Mouse (Mus musculus) urinary bladder, postnatal 14 days (tissue): ENCODE results near the gene Kank1.

Experiments
- DNase-seq: peaks from one replicate; pipeline ENCODE4 v3.0.0; 2021; ENCODE audit warnings: low spot score

The Kank1 gene

GRCm38 (mm10) chr19:25251610-25252140 lies 14.9 kb downstream of the Kank1 start:
- DNase-seq: no peak

DNA sequence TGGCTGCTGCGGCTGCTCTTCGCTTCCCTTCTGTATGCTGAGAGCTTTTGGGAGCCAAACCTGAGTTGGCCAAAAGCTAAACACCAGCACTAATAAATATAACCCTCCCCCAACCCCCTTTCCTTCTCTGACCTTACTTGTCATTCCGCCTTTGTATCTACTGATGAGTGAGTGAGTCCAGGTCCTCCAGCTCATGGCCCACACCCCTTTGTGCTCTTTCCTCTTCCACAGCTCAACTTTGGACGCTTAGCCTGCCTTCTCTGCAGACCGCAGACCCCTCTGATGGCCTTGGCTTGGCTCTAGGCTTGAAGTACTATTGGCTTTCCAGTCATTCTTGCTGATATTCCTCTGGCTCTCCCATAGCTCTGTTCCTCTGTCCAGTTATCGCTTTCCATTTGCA lies 16.4 kb downstream of the Kank1 start:
- DNase-seq: no peak

GRCm38 (mm10) chr19:25253628-25254027 lies 16.9 kb downstream of the Kank1 start:
- DNase-seq: no peak

DNA sequence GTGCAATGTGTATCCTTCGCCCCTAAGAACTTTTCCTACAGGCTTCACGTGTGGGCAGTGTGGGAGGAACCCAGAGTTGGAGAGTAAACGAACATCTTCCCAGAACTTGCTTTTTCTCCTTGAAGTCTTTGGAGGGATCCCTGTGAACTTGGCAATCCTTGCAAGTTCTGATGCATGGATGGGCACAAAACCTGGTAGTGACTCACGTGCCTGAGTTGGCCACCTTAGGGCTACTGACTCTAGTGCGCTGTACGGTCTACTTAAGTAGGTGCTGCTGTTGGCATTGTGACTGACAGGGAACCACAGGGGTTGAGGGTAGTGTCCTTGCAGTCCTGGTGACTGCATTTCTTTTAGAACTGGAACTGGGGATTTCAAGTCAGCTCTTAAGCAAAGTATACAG lies 21.5 kb downstream of the Kank1 start:
- no peak for DNase-seq

DNA sequence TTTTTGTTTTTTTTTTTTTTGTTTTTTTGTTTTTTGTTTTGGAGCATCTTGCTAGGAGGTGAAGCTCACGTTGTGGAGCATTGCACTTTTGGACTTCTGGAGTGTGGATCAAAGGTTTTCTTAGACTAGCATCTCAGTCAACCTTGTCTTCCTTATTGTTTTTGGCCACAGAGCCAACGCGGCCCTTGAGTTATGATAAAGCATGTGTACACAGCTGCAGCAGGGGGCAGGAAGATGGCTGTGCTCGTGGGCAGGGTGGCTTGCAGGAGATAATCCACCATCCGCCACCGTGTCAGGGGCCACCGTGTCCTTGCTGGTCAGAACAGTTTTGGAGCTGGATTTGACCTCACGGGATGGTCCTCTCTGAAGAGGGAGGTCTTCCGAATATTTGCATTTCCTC lies 29.4 kb downstream of the Kank1 start:
- DNase-seq: no peak

DNA sequence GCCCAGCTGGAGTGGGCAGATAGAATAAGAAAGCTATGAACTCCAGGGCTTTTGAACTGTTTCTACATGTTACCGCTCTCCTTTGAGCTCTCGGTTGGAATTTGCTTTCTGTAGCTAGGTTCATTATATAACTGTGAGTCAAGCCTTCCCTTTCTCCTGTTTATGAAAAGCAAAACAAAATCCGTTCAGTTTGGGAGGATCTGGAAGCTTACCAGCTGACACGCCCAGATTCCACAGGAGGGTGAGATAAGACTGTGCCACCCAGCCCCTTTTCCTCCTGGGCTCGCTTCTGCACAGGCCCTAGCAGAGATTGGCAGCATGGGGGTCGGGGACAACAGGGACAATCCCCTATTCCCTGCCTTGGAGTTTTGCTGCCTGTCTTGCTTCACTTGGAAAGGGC lies 30.5 kb downstream of the Kank1 start:
- peak; percentile 54 for DNase-seq

GRCm38 (mm10) chr19:25268532-25268931 lies 31.8 kb downstream of the Kank1 start:
- peak; percentile 42 for DNase-seq

- DNase-seq: no peak
Observed at GRCm38 (mm10) chr19:25271591-25271990, 34.8 kb downstream of the Kank1 start.

DNA sequence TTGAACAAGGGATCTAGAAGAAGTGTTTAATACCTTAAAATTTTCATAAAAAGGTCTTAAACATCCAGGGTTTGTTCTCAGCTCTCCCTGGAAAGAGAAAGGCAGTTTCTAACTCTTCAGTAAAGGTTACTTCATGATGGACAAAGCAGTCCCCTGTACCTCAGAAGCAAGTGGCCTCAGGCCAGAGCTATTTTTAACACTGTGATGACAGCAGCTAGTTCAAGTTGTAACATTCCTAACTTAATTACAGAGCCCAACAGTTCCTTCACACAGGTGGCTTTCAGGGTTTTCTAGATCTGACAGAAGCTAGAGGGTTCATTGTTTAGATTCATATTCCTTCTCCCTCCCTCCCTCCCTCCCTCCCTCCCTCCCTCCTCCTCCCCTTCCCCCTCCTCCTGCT lies 36.4 kb downstream of the Kank1 start:
- DNase-seq: no peak

DNA sequence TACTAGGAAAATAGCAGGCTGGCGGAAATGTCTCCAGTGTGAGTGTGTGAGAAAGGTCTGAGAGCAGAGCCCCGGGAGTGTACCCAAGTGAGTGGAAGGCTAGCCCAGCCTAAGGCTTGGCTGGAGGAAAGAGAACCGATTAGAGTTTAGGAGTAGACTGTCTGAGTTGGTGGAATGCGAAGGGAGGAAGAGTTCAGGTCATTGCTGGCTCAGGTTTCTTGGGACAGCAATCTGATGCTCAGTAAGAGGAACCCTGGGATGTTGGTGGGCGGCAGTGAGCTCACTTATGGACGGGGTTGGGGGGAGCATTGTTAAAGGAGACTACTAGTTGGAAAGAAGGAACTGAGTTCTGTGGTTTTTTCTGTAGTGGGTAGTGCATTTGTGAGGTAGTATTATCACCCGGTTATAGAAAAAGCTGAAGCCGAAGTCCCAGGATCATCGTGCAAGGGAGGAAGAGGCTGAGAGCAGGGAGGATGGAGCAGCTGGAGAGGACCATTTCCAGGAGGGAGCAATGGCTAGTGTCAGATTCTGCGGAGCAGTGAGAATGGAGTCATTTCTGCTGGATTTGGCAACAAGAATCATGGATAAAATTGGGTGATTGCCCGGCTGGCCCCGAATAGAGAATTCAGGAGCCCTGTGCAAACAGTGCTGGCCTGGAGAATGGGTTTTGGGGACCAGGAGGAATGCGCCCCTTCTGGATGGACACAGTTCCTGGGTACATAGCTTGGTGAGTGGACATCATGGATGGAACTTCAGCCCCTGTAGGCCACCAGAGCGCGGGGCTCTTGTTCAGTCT lies 40.0 kb downstream of the Kank1 start:
- no peak for DNase-seq

DNA sequence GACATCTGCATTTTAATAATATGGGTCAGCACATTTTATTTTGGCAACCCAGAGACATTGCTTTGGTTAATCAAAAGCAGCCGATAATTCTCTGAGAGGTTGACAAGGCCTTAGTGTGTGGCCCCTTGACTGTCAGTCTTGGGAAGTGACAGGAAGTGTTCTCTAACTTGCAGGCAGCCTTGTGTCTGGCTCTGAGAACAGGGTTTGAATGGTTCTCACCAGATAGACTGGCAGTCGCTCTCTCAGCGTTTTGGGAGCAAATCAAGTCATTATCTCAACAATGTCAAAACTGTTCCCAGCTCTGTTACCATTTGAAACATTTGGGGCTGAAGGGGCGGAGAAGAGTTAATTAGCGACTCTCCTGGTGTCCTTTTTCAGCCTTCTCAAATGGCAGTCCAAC lies 41.0 kb downstream of the Kank1 start:
- no peak for DNase-seq

GRCm38 (mm10) chr19:25279603-25280002 lies 42.8 kb downstream of the Kank1 start:
- DNase-seq: no peak

- DNase-seq: no peak
Observed at GRCm38 (mm10) chr19:25283665-25284064, 46.9 kb downstream of the Kank1 start.

DNA sequence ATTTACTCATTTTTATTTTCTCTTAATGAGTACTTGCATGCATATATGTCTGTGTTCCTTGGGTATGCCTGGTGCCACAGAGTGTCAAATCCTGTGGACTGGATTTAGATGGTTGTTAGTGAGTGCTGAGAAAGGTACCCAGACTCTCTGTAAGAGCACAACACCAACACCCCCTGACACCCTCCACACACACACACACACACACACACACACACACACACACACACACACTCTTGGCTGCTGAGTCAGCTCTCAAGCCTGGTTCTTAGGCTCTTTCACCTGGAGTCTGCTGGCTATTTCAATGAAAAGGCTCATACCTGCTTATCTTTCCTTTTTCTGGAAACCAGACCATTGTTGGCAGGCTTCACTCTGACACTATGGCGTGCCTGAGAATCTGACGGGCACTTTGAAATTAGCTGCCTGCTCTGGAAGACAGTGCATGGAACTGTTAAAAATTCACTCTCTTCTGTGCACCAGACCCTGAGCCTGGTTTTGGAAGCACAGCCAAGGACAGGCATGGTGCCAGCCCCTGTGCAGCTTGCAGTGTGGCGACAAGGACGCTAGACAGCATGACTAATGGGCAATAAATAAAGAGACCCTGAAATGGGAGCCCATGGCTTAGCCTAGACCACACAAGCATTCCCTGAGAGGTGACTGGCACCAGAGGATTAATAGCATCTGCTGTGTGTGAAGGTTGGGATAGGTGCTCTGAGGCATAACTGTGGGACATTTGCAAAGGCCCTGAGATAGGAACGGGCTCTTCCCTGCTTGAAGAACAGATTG lies 49.2 kb downstream of the Kank1 start:
- DNase-seq: no peak

- DNase-seq: no peak
Observed at GRCm38 (mm10) chr19:25290991-25291520, 54.3 kb downstream of the Kank1 start.

- DNase-seq: no peak
Observed at GRCm38 (mm10) chr19:25295207-25295606, 58.4 kb downstream of the Kank1 start.

GRCm38 (mm10) chr19:25297269-25297668 lies 60.5 kb downstream of the Kank1 start:
- no peak for DNase-seq

- DNase-seq: no peak
Observed at GRCm38 (mm10) chr19:25299852-25300670, 63.3 kb downstream of the Kank1 start.

- DNase-seq: no peak
Observed at GRCm38 (mm10) chr19:25301189-25301588, 64.4 kb downstream of the Kank1 start.

GRCm38 (mm10) chr19:25306277-25306676 lies 69.5 kb downstream of the Kank1 start:
- no peak for DNase-seq

- DNase-seq: no peak
Observed at GRCm38 (mm10) chr19:25308156-25308555, 71.4 kb downstream of the Kank1 start.

GRCm38 (mm10) chr19:25308763-25309162 lies 72.0 kb downstream of the Kank1 start:
- DNase-seq: no peak
